Mouse (Mus musculus) small intestine, adult 2 months (tissue): Measurements from ENCODE around the gene Tex19.2.

Experiments used
- CTCF ChIP-seq: fragments of 200-500 bp; IDR thresholded peaks from 2 replicates; pipeline ENCODE4 v1.5.1; 2012; ENCODE audit warnings: low read depth, mild to moderate bottlenecking, control low read depth, inconsistent platforms, low read length, moderate library complexity, mixed read lengths; ENCODE audit not compliant: insufficient replicate concordance, insufficient read length; ENCODE audit errors: extremely low read depth
- POLR2A ChIP-seq: fragments of 200-500 bp; IDR thresholded peaks from 2 replicates; pipeline ENCODE4 v1.6.1; 2012; ENCODE audit warnings: low read depth, mild to moderate bottlenecking, control low read depth, inconsistent platforms, low read length, moderate library complexity

DNA sequence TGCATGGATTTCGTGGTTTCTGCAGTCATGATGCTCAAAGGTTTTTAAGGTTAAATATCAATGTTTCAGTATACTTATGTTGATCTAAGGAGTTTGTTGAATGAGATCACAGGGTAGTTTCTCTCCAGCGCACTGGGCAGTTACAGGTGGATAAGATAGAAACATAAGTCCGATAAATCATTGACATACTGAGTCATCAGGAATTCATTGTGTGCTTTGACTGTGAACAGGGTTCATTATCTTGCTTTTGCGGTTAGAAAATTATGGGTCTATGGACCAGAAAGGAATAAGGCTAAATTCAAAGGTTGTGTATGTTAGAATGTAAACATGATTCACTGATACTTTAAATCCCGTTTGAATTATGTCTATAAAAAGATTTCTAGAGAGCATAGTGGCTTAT is 33.3 kb downstream of the Tex19.2 start:
- no peak for TF ChIP-seq CTCF
- no peak for TF ChIP-seq POLR2A
